Mouse (Mus musculus): ENCODE results near the gene Zfp764.
"Not testable (repeated sequence)": the region's sequence is repeated elsewhere in the genome, so short reads cannot be mapped to it uniquely, and the experiment has no call there.

The Zfp764 gene

GRCm38 (mm10) chr7:127406002-127406987 lies at the start of gene Zfp764:
Gene Zfp764, minus strand, starts transcription at chr7:127406822.
- DNase-seq, result peak; percentile 88 to 93

GRCm38 (mm10) chr7:127454905-127455304 lies 48.3 kb upstream of the Zfp764 start:
- DNase-seq, result no peak

- DNase-seq, result no peak
Observed at GRCm38 (mm10) chr7:127453056-127453455, 46.4 kb upstream of the Zfp764 start.

- DNase-seq, result no peak
Observed at GRCm38 (mm10) chr7:127449966-127450365, 43.3 kb upstream of the Zfp764 start.

GRCm38 (mm10) chr7:127448521-127449300 lies 42.1 kb upstream of the Zfp764 start, which contains the start of gene Zfp689:
Gene Zfp689, minus strand, starts transcription at chr7:127449158.
- peak; percentile 92 to 94 for DNase-seq

GRCm38 (mm10) chr7:127443976-127444375 lies 37.4 kb upstream of the Zfp764 start:
- no peak for DNase-seq

- DNase-seq, result no peak
Observed at GRCm38 (mm10) chr7:127437724-127438123, 31.1 kb upstream of the Zfp764 start.

GRCm38 (mm10) chr7:127435206-127435605 lies 28.6 kb upstream of the Zfp764 start:
- DNase-seq, result no peak

GRCm38 (mm10) chr7:127426354-127426753 lies 19.7 kb upstream of the Zfp764 start:
- DNase-seq, result no peak

- DNase-seq, result no peak
Observed at GRCm38 (mm10) chr7:127425911-127426310, 19.3 kb upstream of the Zfp764 start.

GRCm38 (mm10) chr7:127425291-127425690 lies 18.7 kb upstream of the Zfp764 start:
- no peak for DNase-seq

- DNase-seq, result peak in 1 of 2 experiments; percentile 67
Observed at GRCm38 (mm10) chr7:127422247-127422646, 15.6 kb upstream of the Zfp764 start.

- peak; percentile 92 to 96 for DNase-seq
Observed at GRCm38 (mm10) chr7:127421388-127422191, 15.0 kb upstream of the Zfp764 start, which contains the start of gene Zfp688. Gene Zfp688, minus strand, starts transcription at chr7:127422068.

- DNase-seq, result no peak
Observed at GRCm38 (mm10) chr7:127411418-127411817, 4.8 kb upstream of the Zfp764 start.

GRCm38 (mm10) chr7:127404101-127404500 lies 2.5 kb downstream of the Zfp764 start:
- not testable (repeated sequence) for DNase-seq

- DNase-seq, result no peak
Observed at GRCm38 (mm10) chr7:127402980-127403379, 3.6 kb downstream of the Zfp764 start.

GRCm38 (mm10) chr7:127400355-127400754 lies 6.3 kb downstream of the Zfp764 start:
- DNase-seq, result no peak

GRCm38 (mm10) chr7:127393944-127394333 lies 12.7 kb downstream of the Zfp764 start:
- no peak for DNase-seq

GRCm38 (mm10) chr7:127393157-127393943 lies 13.3 kb downstream of the Zfp764 start, which contains the start of gene E430018J23Rik:
Gene E430018J23Rik, minus strand, starts transcription at chr7:127393629.
- DNase-seq, result peak; percentile 96 to 98

- no peak for DNase-seq
Observed at GRCm38 (mm10) chr7:127392251-127392824, 14.3 kb downstream of the Zfp764 start.

GRCm38 (mm10) chr7:127391538-127391937 lies 15.1 kb downstream of the Zfp764 start:
- DNase-seq, result no peak
